Mouse (Mus musculus) kidney, embryonic 15.5 days (tissue): ENCODE data around the gene Erich4. TPM values are rescaled to one million over a fixed set of nuclear protein-coding genes. Genes with fewer than 3 reads are reported as not detected.
"Not testable (repeated sequence)": the region's sequence is repeated elsewhere in the genome, so short reads cannot be mapped to it uniquely, and the experiment has no call there.

Experiments
- ATAC-seq: fragments of 200-750 bp; cut with Nextera tagmentation; replicated peaks from 2 replicates; pipeline ENCODE4 v1.8.0; 2017; ENCODE audit warnings: moderate TSS enrichment; ENCODE audit not compliant: low FRiP score
- H3K27ac ChIP-seq: fragments of 300-500 bp; sonication (generic); 2 replicates; pipeline ENCODE4 v1.5.1; 2015; ENCODE audit warnings: mild to moderate bottlenecking, inconsistent platforms
- H3K27me3 ChIP-seq: fragments of 300-500 bp; sonication (generic); 2 replicates; pipeline ENCODE4 v1.6.1; 2015; ENCODE audit warnings: inconsistent platforms
- H3K36me3 ChIP-seq: fragments of 300-500 bp; sonication (generic); 2 replicates; pipeline ENCODE4 v1.6.1; 2015; ENCODE audit warnings: inconsistent platforms
- H3K4me1 ChIP-seq: fragments of 300-500 bp; sonication (generic); 2 replicates; pipeline ENCODE4 v1.6.1; 2015; ENCODE audit warnings: inconsistent platforms
- H3K4me2 ChIP-seq: fragments of 300-500 bp; sonication (generic); 2 replicates; pipeline ENCODE4 v1.6.1; 2015; ENCODE audit warnings: moderate library complexity, mild to moderate bottlenecking, inconsistent platforms
- H3K4me3 ChIP-seq: fragments of 300-500 bp; sonication (generic); replicated peaks from 2 replicates; pipeline ENCODE4 v1.5.1; 2015; ENCODE audit warnings: mild to moderate bottlenecking, inconsistent platforms
- H3K9ac ChIP-seq: fragments of 300-500 bp; sonication (generic); 2 replicates; pipeline ENCODE4 v1.6.1; 2015; ENCODE audit warnings: mild to moderate bottlenecking, inconsistent platforms
- H3K9me3 ChIP-seq: fragments of 300-500 bp; sonication (generic); replicated peaks from 2 replicates; pipeline ENCODE4 v1.6.1; 2016; ENCODE audit warnings: inconsistent platforms
- WGBS: fragments of 180-500 bp; shearing (Covaris S2); methylation state at CpG from one replicate; pipeline ENCODE4 v1.1.7; 2015; ENCODE audit warnings: mixed read lengths; 5-methylcytosine and 5-hydroxymethylcytosine counted together
- polyA plus RNA-seq: library from polyadenylated mRNA; unstranded; fragments of >200 nt; fragmentation: Nextera tagmentation; extraction: Ambion mirVana; gene quantifications from 2 replicates; pipeline ENCODE4 v1.2.1, GENCODE M21; 2015

The Erich4 gene
- polyA plus RNA-seq, 1 experiment from 2014 or later, result 3.1 TPM

- not testable (repeated sequence) for H3K36me3 ChIP-seq, H3K4me2 ChIP-seq, H3K9ac ChIP-seq, ATAC-seq, H3K9me3 ChIP-seq, H3K27me3 ChIP-seq, H3K4me3 ChIP-seq, H3K4me1 ChIP-seq, H3K27ac ChIP-seq
- WGBS, result 63% methylated on average over 5 of the region's 5 CpGs
Observed at GRCm38 (mm10) chr7:25573806-25574205, 41.9 kb downstream of the Erich4 start.

GRCm38 (mm10) chr7:25568721-25569120, 47.0 kb downstream of the Erich4 start:
- no peaks in the 10 kb centered on the region for H3K36me3 ChIP-seq
- WGBS, result 98% methylated on average over 7 of the region's 7 CpGs
- no peak overlapping the region for H3K9ac ChIP-seq
- H3K27me3 ChIP-seq, result no peaks in the 10 kb centered on the region
- H3K27ac ChIP-seq, result no peak overlapping the region
- no peaks in the 10 kb centered on the region for H3K9me3 ChIP-seq
- H3K4me1 ChIP-seq, result no peaks in the 10 kb centered on the region
- ATAC-seq, result no peak
- H3K4me3 ChIP-seq, result no peak overlapping the region
- no peak overlapping the region for H3K4me2 ChIP-seq

Other genes starting within 250 kb of the Erich4 start
- 2.7 and 4.8 TPM in 2 replicates for gene Cnfn, start 246.2 kb downstream of the Erich4 start, polyA plus RNA-seq
- 9.6 and 12.2 TPM in 2 replicates for gene Lipe, start 217.2 kb downstream of the Erich4 start, polyA plus RNA-seq
- 0.45 and 0.84 TPM in 2 replicates for gene Cxcl17, start 203.0 kb downstream of the Erich4 start, polyA plus RNA-seq
- 3.9 and 11.4 TPM in 2 replicates for gene Ceacam1, start 138.3 kb downstream of the Erich4 start, polyA plus RNA-seq
- gene Ceacam2, start 76.0 kb downstream of the Erich4 start, polyA plus RNA-seq, result 0.09 TPM in 2 replicates
- 50.0 and 56.1 TPM in 2 replicates for gene Dmac2, start 3.5 kb upstream of the Erich4 start, polyA plus RNA-seq
- gene B3gnt8, start 10.8 kb upstream of the Erich4 start, polyA plus RNA-seq, result 10.4 and 13.6 TPM in 2 replicates
- gene Bckdha, start 43.1 kb upstream of the Erich4 start, polyA plus RNA-seq, result 65.2 and 70.1 TPM in 2 replicates
- 81.2 and 87.5 TPM in 2 replicates for gene Exosc5, start 43.3 kb upstream of the Erich4 start, polyA plus RNA-seq
- 2.4 and 2.8 TPM in 2 replicates for gene Tmem91, start 59.3 kb upstream of the Erich4 start, polyA plus RNA-seq
- gene B9d2, start 64.9 kb upstream of the Erich4 start, polyA plus RNA-seq, result 28.4 and 32.3 TPM in 2 replicates
- gene Tgfb1, start 71.1 kb upstream of the Erich4 start, polyA plus RNA-seq, result 3.0 and 3.1 TPM in 2 replicates
- 22.2 and 26.2 TPM in 2 replicates for gene Ccdc97, start 103.2 kb upstream of the Erich4 start, polyA plus RNA-seq
- 61.3 and 65.0 TPM in 2 replicates for gene Hnrnpul1, start 138.9 kb upstream of the Erich4 start, polyA plus RNA-seq
- 81.9 and 91.5 TPM in 2 replicates for gene Axl, start 172.8 kb upstream of the Erich4 start, polyA plus RNA-seq
- gene Cyp2s1, start 201.0 kb upstream of the Erich4 start, polyA plus RNA-seq, result 17.2 and 18.1 TPM in 2 replicates